Mouse (Mus musculus): Measurements from ENCODE around the gene Fbxo48.

Fbxo48 gene

DNA sequence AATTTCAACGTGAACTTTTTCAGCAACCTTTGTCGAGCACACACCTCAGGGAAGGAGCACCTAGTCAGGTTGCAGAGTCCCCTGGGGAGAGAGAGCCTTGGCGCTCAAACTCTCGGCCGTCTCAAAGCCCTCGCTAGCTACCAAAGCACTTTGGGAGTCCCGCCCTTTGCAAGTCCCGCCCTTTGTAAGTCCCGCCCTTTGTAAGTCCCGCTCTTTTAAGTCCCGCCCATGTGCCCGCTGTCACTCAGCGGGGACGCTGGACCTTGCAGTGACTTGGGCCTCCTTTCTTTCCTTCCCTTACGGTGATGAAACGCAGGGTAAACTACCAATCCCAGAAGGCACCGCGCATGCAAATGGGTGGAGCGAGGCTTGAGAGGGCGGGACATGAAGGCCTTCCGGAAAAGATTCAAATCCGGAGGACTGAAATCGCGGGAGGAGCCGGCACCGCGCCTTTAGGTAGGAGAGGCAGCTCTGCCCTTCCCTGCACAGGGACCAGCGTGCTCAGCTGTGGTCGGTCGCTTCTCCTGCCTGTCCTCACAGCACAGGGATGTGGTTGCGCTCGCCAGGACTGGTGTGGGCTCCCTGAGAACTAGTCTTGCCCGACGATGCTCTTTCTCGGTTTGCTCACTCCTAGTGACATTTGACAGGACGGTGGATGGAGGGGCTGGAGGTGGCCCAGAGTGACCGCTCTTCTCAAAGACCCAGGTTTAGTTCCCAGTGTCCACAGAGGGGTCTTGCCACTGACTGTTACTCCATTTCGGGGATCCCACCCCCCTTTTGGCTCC, at the start of gene Fbxo48:
Gene Fbxo48 (plus strand): TSS at position 400 of the 785 bp plus-strand sequence.
- peak; percentile 90 for DNase-seq (ENCODE audit: low spot score)

DNA sequence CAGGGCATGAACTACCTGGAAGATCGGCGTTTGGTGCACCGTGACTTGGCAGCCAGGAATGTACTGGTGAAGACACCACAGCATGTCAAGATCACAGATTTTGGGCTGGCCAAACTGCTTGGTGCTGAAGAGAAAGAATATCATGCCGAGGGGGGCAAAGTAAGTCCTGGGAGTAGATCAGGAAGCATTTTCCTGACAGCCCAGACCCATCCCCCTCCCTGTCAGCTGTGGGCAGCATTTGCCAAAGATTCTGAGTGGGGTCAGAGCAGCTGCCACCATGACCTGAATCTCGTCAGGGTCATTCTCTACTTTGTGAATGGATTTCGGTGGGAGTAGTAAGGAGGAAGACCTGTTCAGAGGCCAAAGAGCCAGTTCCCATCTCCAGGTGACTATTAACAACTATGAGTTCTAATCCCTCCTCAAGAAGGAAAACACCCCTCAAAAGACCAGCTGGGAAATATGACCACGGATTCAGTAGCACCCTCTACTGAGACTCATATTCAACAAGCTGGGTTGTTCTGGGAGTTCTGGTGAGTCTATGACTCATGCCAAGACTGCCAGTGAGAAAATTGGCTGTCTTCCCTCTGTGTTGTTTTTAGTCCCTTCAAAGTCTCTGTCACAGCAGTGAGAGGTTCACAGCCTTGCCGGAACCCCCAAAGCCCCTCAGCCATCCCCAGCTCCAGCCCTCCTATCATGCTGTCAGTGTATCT, 46.7 kb upstream of the Fbxo48 start:
- DNase-seq (ENCODE audit: low spot score) = peak; percentile 26

DNA sequence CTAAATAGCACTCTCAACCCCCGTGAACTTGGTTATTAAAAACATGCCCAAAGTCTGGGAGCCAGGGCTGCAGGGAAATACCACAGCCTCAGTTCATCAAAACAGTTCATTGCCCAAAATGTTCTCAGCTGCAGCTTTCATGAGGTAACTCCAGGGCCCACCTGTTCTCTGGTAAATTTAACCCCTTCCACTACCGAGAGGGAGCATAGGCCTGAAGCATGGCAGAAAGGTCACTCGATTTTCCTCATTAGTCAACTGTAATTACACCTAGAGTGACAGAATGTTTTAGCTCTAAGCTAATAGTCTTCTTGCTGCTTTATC, 46.2 kb upstream of the Fbxo48 start:
- no peak for DNase-seq (ENCODE audit: low spot score)

DNA sequence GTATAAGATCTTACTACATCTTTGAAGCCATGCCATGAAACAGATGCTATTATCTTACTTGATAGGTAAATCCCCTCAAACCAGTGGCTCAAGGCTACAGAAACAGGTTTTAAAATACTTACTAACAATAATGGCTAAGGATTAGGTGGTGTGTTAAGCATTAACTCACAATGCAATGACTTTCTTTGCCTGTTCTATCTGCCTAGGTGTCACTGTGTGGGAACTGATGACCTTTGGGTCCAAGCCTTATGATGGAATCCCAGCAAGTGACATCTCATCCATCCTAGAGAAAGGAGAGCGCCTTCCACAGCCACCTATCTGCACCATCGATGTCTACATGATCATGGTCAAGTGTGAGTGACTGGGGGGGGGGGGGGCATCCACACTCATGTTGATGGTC, 44.6 kb upstream of the Fbxo48 start:
- DNase-seq (ENCODE audit: low spot score) = no peak

DNA sequence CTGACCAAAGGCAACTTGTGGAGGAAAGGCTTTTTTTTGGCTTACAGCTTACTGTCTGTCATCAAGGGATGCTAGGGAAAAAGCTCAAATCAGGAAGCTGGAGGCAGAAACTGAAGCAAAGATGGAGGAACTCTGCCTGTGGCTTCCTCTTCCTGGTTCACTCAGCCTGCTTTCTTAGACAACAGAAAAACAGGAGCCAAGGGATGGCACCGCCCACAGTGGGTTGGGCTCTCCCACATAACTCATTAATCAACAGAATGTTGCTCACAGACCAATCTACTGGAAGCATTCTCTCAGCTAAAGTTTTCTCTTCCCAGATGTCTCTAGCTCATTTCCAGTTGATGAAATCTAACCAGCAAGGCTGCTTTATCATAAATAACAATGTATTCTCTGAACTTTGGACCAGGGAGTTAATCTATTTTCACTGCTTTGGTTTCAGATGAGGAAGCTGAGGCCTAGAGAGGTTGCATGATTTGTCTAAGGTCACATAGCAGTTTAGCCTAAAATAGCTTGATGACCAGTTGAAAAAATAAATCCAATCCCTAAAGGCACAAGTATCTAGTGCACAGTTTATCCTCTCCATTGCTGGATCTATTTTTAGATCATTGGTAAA, 43.6 kb upstream of the Fbxo48 start:
- no peak for DNase-seq (ENCODE audit: low spot score)

DNA sequence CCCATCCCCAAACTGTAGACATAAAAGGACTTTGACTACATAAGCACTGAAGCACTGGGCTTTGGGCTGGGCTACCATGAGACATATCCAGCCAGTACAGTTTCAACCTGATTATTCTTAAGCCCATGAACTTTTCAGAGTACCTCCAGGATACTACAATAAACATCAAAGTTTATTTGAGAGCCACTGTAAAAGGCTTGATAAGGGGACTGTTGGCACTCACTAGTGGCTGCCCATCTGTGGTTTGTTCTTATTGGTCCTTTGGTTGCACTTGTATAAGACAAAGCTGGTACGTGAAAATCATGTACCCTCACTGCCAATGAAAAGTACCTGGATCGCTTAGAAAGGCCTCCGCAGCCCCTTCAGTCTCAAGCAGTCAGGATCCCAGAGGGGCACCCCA, 36.4 kb upstream of the Fbxo48 start:
- DNase-seq (ENCODE audit: low spot score) = no peak

DNA sequence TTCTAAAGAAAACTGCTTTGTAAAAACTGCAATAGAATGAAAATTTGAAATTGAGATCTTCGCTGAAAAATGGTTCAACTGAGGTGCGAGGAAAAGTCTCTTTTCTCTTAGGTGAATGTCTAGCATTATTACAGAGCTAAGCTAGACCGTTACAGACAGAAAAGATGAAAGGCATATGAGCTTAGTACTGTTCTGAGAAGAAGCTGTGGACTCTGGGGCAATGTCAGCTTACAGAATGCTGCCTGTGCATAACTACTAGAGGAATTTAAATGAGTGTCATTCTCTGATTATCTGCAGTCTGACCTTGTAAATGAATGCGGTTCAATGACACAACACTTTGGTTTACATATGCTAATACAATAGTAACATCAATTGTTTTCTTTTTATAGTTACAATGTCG, 35.3 kb upstream of the Fbxo48 start:
- no peak for DNase-seq (ENCODE audit: low spot score)

DNA sequence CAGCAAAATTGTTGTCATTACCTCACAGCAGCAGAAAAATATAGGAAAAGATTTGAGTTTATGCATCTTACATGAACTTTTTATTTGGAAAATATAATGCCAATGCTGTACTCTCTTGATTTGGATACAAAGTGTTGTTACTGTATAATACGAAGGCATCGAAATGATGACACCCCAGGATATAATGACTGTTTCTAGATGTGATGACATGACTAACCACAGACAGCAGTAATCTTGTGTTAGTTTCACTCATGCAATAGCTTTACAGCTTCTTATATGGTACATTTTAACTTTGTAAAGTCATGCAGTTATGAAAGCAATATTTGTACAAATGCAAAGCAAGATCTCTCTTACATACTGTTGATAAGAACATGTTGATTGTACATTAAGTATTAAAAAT, 33.7 kb upstream of the Fbxo48 start:
- DNase-seq (ENCODE audit: low spot score) = no peak

DNA sequence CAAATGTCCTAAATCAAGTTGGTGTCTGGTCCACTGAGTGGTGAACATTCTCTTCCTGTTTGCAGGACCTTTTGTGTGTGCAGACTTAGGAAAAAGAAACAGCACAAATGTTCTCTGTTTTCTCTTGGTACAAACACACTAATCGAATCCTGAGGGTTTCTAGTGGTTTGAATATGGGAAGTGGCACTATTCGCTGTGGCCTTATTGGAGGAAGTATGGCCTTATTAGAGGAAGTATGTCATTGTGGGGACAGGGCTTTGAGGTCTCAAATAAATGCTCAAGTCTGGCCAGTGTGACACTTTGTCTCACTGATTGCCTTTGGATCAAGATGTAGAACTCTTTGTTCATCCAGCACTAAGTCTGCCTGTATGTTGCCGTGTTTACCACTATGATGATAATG, 19.0 kb upstream of the Fbxo48 start:
- no peak for DNase-seq (ENCODE audit: low spot score)

DNA sequence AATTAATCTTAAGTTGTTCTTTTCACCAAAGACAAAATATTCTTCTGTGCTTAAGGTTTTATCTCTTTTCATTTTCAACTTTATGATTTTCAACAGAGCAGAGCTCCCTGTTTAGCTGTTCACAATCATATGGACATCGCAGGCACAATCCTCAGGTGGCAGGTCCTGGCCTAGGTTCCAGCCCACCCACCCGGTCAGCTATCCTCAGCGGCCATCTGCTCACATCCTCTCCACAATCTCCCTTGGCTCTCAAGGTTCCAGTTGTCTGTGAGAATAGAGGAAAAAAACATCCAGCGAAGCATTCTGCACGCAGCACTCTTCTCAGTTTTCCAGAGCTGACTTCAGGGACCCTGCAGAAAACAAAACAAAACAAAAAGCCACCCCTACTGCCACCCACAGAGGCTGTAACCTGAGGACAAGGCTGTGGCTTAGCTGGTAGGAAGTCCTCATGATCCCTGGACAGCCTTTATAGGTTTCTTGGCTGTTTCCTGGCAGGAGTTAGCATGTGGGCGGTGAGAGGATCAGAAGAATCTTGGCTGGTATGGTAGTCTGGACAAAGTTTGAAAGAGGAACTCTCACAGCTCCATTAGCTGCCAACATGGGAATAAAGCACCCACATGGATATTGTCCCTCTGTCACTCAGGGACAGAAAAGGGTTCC, 15.5 kb upstream of the Fbxo48 start:
- DNase-seq (ENCODE audit: low spot score) = no peak

DNA sequence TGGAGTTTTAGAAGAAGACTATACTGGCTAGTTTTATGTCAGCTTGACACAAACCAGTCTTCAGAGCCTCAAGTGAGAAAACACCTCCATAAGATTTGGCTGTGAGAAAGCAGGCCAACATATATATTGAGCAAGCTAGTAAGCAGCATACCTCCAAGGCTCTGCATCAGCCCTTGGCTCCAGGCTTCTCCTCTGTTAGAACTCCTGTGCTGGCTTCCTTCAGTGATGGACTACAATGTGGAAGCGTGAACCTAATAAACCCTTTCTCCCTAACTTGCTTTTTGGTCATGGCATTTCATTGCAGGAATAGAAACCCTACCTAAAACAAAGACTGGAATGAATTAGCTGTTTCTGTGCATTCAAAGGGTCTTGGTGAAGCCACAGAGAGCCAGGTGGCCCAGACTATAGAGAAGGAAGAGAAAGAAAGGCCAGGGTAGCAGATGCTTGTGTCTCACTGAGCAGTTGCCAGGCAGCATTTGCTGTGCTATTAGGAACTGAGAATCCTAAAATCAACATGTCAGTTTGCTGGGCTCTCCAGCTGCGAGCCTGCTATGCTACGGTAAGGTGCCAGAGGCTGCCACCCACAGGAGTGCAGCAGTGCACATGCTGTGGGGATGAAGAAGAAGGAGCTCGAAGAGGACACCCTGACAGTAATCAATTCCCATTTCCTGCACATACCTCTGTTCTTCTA, 9.9 kb upstream of the Fbxo48 start:
- no peak for DNase-seq (ENCODE audit: low spot score)

DNA sequence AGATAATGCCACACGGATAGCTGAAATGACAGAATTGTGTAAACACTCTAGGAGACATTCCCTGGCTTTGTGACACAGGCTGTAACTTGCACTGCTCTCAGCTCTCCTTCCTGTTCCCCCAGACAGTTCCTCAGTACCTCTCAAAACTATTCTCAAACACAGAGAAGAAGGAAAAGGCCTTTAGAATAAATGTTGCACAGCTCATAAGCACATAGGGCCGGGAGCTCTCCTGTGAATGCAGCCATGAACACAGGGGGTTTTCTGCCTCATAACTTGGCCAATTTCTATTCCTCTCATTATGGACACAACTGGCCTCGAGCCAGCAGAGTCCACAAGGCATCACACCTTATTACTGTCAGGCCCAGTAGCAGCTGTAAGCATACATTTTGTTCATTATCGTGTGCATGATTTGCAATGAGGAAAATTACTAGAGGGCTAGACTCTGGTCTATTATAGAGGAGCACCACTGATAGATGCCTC, 9.2 kb upstream of the Fbxo48 start:
- no peak for DNase-seq (ENCODE audit: low spot score)

DNA sequence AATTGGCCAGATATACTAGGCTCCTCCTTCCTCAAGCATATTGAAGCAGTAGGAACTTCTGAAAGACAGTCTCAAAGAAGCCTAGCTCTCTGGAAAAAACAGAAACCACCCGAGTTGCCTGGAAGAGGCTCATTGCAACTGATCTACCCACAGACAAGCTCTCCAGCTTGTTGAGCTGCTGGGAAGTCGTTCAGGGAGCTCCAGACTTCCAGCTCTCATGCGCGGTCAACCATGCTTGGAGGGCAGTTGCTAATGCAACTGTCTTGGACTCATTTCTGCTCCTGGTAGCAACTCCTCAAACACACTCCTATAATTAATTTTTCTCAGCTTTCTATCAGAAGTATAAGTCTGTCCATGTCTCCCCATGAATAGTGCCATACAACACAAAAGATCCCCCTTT, 8.2 kb upstream of the Fbxo48 start:
- DNase-seq (ENCODE audit: low spot score) = no peak

DNA sequence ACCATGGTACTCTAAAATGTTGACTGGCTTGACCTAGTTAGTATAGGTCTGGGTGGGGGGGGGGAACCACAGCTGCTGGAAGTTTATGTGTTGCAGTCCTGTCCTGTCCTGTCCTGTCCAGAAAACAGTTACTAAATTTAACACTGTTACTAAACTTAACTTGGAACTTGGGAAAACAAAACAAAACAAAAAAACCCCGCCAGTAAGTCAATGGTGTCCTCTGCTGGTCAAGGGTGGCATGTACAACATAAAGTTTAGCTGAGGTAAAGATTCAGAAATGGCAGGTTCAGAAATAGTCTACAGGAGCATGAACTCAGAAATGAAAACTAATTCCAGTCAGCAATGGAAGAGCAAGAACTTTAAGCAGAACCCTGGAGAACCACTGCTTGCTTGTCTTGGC, 2.4 kb upstream of the Fbxo48 start:
- no peak for DNase-seq (ENCODE audit: low spot score)

DNA sequence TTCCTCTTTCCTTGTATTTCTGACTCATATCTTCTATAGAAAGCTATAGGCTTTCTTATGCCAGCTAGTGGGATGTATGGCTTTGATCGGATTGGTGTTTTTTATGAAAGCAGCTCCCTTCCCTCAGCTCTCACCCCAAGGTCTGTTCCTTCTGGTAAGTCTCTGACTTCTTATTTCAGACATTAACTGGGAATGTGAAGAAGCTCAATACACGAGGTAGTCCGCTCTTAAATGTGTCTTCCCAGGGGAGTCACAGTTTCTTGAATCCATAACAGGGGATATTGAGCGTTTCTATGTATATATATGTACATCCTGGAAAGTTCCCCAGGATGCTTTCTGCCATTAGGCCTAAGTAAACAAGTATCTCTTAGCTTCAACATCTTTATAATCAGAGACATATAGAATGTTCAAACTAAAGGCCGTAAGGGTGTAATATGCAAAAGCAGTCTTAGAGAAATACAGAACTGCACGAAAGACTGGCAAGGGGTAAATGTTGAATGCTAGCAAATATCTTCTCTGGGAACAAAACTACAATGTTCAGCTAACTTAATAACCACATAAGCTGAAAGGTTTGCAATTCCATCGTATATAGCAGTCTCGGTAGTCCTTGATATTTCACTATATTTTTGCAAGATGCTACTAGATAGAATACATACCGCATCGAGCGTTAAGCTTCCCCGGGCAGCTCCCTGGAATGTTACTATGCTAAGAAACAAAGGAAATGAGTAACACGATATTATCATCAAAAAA, 774 bp upstream of the Fbxo48 start:
- DNase-seq (ENCODE audit: low spot score) = no peak

DNA sequence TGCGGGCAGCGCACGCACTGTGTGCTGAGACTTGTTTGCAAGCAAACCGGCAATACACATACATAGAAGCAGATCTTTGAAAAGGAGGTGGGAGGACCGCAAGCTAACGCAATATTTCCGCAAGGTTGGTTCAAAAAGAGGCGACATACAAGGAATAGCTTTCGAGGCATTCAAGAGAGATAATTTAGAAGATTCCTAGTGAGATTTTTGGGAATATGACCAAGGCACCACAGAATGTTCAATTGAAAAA, 511 bp downstream of the Fbxo48 start:
- DNase-seq (ENCODE audit: low spot score) = no peak

DNA sequence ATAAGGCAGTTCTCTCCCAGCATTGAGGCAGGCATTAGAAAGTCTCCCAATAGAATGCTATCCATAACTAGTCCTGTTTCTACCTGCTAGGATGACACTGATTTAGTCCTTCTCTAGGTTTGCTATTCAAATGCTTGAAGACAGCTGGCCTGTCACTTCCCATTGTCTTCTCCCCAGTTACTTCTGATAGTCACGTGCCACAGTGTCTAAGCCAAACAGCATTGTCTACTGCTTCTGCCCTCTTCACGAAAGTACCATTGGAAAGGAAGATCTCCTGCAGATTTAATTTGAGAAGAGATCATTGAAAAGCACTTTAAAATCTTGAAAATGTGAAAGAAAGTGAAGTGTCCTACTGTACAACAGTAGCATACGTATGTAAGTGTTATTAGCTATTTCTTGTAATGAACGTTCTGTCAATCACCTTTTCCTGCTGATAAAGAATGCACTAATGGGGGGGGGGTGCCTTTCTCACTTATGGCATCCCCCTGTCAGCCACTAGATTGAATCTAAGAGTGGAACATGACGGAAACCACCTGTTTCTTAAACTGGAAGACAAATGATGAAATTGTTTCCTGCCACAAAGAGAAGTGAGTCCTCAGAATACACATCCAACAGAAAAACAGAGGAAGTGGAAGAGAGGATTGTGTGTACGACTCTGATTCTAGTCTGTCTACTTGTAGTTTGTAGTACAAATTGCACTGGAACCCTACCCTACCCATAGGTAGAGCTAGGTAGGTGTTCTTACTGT, 5.1 kb downstream of the Fbxo48 start:
- DNase-seq (ENCODE audit: low spot score) = no peak

DNA sequence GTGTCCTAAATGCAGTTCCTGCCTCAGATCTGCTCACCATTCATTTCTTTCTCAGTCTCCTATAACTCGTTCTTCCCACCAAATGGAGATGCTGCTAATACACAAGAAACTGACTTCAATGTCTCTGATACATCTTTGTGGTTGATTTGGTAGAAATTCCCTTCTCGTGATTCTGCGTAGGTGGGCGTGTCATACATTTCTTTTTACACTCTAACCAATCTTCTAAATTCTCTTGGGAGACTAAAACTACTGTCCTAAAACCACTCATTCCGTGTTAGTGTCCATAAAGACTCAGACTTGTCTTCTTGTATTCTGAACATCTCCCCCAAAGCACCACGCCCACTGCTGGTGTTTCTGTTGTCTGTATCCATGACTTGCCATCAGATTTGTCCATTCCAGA, 5.9 kb downstream of the Fbxo48 start:
- DNase-seq (ENCODE audit: low spot score) = no peak

DNA sequence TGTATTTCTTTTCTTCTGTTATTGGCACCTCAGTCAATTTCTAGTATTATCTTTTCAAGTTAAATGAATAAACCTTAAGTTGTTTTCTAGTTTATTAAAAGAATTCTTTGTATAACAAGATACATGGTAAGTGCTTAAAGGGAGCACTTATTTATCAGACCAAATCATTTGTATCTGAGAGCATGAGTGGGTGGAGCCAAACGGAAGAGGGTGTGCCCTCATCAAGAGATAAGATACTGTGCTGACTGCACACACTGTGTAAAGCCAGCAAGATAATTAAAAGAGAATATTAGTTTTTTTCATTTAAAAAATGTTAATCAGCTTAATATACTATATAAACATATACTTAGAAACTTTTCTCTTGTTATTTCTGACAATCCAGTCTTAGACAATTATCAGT, 7.3 kb downstream of the Fbxo48 start:
- DNase-seq (ENCODE audit: low spot score) = no peak

DNA sequence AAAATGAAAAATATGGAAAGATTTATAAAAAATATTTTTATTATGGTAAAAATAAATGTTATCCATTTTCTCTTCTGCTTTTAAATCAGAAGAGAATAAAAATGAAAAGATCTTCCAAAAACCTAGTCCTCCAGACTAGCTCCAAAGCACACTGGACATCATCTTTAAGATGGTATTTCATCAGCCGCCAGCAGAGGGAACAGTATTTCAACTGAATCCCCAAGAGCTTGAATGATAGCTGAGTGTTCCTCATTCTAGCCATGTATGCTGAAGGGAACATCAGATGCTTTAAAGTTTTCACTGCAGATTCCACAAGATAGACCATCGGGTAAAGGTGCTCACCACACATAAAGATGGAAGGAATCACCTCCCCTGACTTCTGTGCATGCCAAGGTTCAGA, 16.6 kb downstream of the Fbxo48 start:
- peak; percentile 48 for DNase-seq (ENCODE audit: low spot score)

DNA sequence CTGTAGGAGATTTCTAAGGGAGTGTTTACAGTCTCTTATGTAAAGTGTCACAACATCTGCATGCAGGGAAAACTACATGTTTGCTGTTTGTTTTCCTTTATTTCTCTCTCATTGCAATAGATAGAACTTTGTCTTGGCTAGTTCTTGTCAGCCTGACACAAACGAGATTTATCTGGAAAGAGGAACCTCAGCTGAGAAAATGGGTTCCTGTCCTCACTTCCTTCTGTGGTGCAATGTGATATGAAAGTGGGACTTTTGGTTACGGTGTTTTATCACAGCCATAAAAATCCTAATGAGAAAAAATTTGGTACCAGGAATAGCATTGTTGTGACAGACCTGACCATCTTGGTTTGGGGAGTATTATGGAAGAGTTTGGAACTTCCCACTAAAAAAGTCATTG, 18.5 kb downstream of the Fbxo48 start:
- DNase-seq (ENCODE audit: low spot score) = no peak
